Mouse (Mus musculus) ES-Bruce4 (cell line): ENCODE measurements around the gene Vamp2. TPM values are rescaled to one million over a fixed set of nuclear protein-coding genes. Genes with fewer than 3 reads are reported as not detected.

Experiments
- H3K27ac ChIP-seq: 2 replicates; pipeline ENCODE4 v1.5.1; 2012; ENCODE audit warnings: low read length, inconsistent platforms; ENCODE audit not compliant: insufficient read depth
- H3K27me3 ChIP-seq: 2 replicates; pipeline ENCODE4 v1.6.1; 2012; ENCODE audit warnings: mild to moderate bottlenecking, low read length, inconsistent platforms; ENCODE audit not compliant: control insufficient read depth, poor library complexity, insufficient read depth, severe bottlenecking
- H3K36me3 ChIP-seq: 2 replicates; pipeline ENCODE4 v1.6.1; 2012; ENCODE audit warnings: inconsistent platforms, mild to moderate bottlenecking, low read length, moderate library complexity; ENCODE audit not compliant: control insufficient read depth, poor library complexity, insufficient read depth, severe bottlenecking
- H3K4me1 ChIP-seq: one replicate; pipeline ENCODE4 v1.8.1; 2011; ENCODE audit warnings: low read length; ENCODE audit not compliant: control insufficient read depth, insufficient read depth
- H3K4me3 ChIP-seq: 2 replicates; pipeline ENCODE4 v1.5.1; 2011; ENCODE audit warnings: low read depth, mild to moderate bottlenecking, low read length
- H3K9ac ChIP-seq: 2 replicates; pipeline ENCODE4 v1.6.1; 2012; ENCODE audit warnings: low read depth, mild to moderate bottlenecking, inconsistent platforms; ENCODE audit not compliant: poor library complexity, severe bottlenecking
- H3K9me3 ChIP-seq: replicated peaks from 2 replicates; pipeline ENCODE4 v1.6.1; 2012; ENCODE audit warnings: mild to moderate bottlenecking, low read length, inconsistent platforms; ENCODE audit not compliant: control insufficient read depth, poor library complexity, insufficient read depth, severe bottlenecking
- CTCF ChIP-seq: IDR thresholded peaks from one replicate; pipeline ENCODE4 v1.8.1; 2011; ENCODE audit warnings: low read depth, low read length
- EP300 ChIP-seq: IDR thresholded peaks from 2 replicates; pipeline ENCODE4 v1.6.1; 2011; ENCODE audit warnings: low read depth, low read length; ENCODE audit not compliant: insufficient read depth
- POLR2A ChIP-seq: IDR thresholded peaks from one replicate; pipeline ENCODE4 v1.8.1; 2011; ENCODE audit warnings: low read length; ENCODE audit not compliant: insufficient read depth
- polyA plus RNA-seq: library from polyadenylated mRNA; stranded (reverse); fragments of >200 nt; gene quantifications from 2 replicates; pipeline ENCODE4 v1.2.4, GENCODE M21; 2011; ENCODE audit warnings: low read depth; ENCODE audit not compliant: missing spikeins, insufficient read depth, insufficient read length

The Vamp2 gene
- polyA plus RNA-seq, 1 experiment = 39.5 TPM

- Histone ChIP-seq H3K27me3 (no peaks in the 10 kb centered on the region), H3K4me1 (peaks cover 4% of the 10 kb centered on the region), H3K27ac (no peak overlapping the region), H3K36me3 (no peaks in the 10 kb centered on the region), H3K4me3 (peak overlapping the region; percentile 84), H3K9me3 (no peaks in the 10 kb centered on the region), H3K9ac (peak overlapping the region; percentile 39; the same call in 1 of the 2 replicates)
- TF ChIP-seq EP300 (no peak), POLR2A (no peak), CTCF (no peak)
Measured at GRCm38 (mm10) chr11:69111051-69111810, 22.9 kb downstream of the Vamp2 start.

GRCm38 (mm10) chr11:69111865-69112264, 23.6 kb downstream of the Vamp2 start:
- H3K9ac ChIP-seq = no peak overlapping the region
- H3K36me3 ChIP-seq = no peaks in the 10 kb centered on the region
- no peaks in the 10 kb centered on the region for H3K9me3 ChIP-seq
- H3K27ac ChIP-seq = no peak overlapping the region
- TF ChIP-seq CTCF (no peak), POLR2A (no peak), EP300 (no peak)
- H3K27me3 ChIP-seq = peaks cover 2% of the 10 kb centered on the region; the same call in 1 of the 2 replicates
- H3K4me3 ChIP-seq = no peak overlapping the region
- peaks cover 4% of the 10 kb centered on the region for H3K4me1 ChIP-seq

DNA sequence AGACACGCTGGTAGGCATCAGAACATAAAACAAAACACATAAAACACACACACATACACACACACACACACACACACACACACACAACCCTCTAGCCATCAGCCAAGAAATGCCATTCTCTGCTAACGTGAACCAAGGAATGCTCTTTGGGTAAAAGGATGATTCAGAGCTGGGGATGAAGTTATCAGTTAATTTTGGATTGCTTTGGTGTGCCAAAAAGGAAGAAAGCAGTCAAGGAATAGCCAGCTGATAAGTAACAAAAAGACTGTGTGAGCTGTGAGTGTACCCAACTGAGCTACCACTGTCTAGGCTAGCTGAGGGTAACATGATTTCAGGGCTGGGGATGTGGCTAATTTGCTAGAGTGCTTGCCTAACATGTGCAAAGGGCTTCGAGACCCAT, 25.7 kb downstream of the Vamp2 start:
- Histone ChIP-seq H3K27me3 (peaks cover 5% of the 10 kb centered on the region; the same call in 1 of the 2 replicates), H3K9me3 (no peaks in the 10 kb centered on the region), H3K9ac (no peak overlapping the region), H3K4me3 (no peak overlapping the region), H3K4me1 (peaks cover 4% of the 10 kb centered on the region), H3K27ac (no peak overlapping the region), H3K36me3 (no peaks in the 10 kb centered on the region)
- no peak for TF ChIP-seq EP300

- Histone ChIP-seq H3K4me1 (peaks cover under 1% of the 10 kb centered on the region), H3K9me3 (no peaks in the 10 kb centered on the region), H3K27me3 (peaks cover 5% of the 10 kb centered on the region; the same call in 1 of the 2 replicates), H3K4me3 (no peak overlapping the region), H3K36me3 (no peaks in the 10 kb centered on the region), H3K27ac (no peak overlapping the region), H3K9ac (no peak overlapping the region)
- TF ChIP-seq POLR2A = no peak
- TF ChIP-seq EP300 = no peak
- no peak for TF ChIP-seq CTCF
Measured at GRCm38 (mm10) chr11:69114621-69115020, 26.3 kb downstream of the Vamp2 start.

DNA sequence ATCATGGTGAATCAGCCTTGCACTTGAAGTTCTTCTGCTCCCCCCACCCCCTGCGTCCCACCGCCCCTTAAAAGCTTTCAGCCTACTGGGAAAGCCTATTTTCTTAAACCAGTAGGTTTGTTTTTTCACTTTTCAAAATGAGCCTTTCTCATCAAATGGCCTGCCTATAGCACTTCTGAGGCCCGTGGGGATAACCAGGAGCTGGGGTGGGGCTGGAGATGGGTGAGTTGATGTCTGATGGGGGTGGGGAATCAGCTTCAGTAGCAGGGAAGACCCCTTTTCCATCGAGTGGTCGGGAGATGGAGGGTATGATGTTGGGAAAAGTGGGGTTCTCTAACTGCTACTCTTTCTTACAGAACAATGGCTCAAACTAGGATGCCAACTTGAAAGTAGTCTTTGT, 28.6 kb downstream of the Vamp2 start:
- Histone ChIP-seq H3K27me3 (peaks cover 22% of the 10 kb centered on the region), H3K9ac (no peak overlapping the region), H3K36me3 (no peaks in the 10 kb centered on the region), H3K4me1 (no peaks in the 10 kb centered on the region), H3K4me3 (no peak overlapping the region), H3K9me3 (no peaks in the 10 kb centered on the region), H3K27ac (no peak overlapping the region)
- TF ChIP-seq POLR2A (no peak), CTCF (no peak), EP300 (no peak)
